Mouse (Mus musculus) left cerebral cortex, postnatal 36 days (tissue): Measurements from ENCODE around the gene Sstr5. TPM values are rescaled to one million over a fixed set of nuclear protein-coding genes. Genes with fewer than 3 reads are reported as not detected.

Source experiments
- DNase-seq, 2 experiments: peaks; one replicate each; pipeline ENCODE4 v3.0.0; 2021 to 2022; ENCODE audit warnings: low spot score in 2 of 2, mixed read lengths in 1 of 2
- intact Hi-C: fragments of 180-260 bp; cut with DNase I; formaldehyde crosslinking; loops from one replicate; pipeline ENCODE4 v1.15.1; 2025
- total RNA-seq, 2 experiments: library from RNA; stranded (reverse); gene quantifications; 2 replicates each; pipeline ENCODE4 v1.2.3; 2021

The Sstr5 gene
- total RNA-seq, 2 experiments from 2014 or later, result 0.12 to 0.16 TPM

DNA sequence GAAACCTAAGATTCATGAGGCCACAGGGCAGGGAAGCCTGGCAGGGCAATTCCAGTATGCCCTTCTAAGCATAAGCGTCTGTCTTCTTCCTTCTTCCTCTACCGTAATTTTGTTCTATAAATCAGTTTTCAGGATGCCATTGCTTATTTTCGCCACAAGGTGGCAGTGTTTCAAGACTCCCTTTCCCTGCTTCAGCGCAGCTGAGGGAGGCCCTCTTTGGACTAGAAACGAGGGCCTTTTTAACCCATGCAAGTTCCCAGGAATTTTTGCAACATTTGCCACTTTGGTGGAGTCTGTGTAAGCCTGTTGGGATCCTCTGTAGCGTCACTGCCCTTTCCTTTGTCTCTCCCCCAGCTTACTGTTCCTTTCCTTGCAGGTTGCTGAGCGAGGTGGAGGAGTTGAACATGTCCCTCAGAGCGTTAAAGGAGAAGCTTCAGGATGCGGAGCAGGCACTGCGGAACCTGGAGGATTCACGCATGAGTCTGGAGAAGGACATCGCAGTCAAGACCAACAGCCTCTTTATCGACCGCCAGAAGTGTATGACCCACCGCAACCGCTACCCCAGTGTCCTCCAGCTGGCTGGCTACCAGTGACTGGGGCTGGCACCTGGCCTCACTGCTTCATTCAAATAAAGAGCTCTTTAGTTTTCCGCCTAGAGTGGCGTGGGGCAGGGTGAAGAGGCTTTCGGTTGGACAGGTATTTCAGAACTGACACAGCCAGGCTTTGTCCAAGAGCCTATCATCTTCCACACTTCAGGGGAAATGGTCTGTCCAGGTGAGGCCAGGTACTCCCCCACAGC, 20.9 kb downstream of the Sstr5 start:
- intact Hi-C loops, result loop anchor here (1.0 to 5.0 kb wide), 3 partner anchors 31 to 316 kb away; partner anchors contain the start of gene Fam173a

DNA sequence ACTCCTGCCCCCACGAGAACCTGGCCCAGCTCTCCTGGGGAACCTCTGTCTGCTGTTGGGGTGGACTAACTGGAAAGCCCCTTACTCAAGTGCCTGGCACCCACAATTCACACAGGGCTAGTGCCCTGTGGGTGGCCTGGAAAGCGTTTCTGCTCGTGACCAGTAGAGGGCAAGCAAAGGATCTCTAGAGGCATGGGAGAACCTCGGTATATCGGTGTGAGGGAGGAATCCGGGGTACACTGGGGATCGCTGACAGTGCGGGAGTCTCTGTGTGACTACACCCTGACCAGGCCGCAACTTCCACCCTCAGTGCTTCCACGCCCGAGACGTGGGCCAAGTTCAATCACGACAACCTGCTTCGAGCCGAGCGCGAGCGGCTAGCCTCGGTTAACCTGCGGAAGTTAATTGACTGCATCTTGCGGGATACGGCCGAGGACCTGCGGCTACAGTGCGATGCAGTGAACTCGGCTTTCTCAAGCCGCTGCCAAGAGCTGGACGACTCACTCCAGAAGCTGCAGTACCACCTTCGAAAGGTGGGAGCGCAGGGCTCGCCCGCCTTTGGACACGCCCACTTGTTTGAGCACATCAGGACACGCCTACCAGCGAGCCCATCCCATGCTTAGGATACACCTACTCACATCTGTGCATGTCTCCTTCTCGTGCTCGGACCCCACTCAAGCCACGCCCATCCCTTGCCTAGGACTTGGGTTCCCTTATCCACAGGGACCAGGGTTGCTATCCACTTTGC, 22.6 kb downstream of the Sstr5 start:
- peak; percentile 43 to 53 for DNase-seq
- intact Hi-C loops, result loop anchor here (5.0 kb wide), 1 partner anchor 318 kb away; the partner anchor contains the start of gene Fam173a

More for the DNA sequence above, 20.9 kb downstream of the Sstr5 start:
- peak; percentile 52 to 56 for DNase-seq

DNA sequence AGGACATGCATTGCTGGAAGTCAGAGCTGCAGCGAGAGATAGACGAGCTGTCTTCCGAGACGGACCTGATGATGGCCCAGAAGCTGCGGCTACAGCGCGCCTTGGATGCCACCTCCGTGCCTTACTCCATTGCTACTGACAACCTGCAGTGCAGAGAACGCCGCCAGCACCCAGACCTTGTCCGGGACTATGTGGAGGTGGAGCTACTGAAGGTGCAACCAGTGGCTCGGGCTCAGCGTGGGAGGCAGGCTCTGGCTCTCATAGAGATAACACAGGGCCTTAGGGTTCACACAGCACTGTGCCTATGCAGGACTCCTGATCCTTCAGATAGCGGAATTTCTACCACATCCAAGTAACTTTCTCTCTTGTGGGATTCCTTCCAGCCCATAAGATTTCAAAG, 25.0 kb downstream of the Sstr5 start:
- intact Hi-C loops, result no loop called here
- DNase-seq, result no peak

DNA sequence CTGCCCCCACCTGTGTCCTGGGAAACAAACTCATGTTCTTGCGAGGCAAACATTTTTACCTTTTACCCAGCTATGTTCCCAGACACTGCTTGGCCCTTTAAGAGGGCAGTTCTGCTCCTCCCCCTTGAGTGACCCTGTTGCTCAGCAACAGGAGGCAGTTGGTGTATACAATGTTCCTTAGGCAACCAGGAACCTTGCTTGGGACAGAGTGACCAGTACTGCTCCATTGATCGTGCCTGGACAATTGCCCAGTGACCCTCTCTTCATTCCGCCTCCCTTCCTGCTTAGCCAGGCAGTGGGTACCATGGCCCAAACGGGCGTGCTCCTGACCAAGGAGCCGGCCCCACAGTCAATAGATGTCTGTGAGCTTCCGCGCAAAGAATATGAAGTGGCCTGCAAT, 25.7 kb downstream of the Sstr5 start:
- intact Hi-C loops, result loop anchor here (2.0 kb wide), 1 partner anchor 137 kb away; no protein-coding TSS in a partner anchor

DNA sequence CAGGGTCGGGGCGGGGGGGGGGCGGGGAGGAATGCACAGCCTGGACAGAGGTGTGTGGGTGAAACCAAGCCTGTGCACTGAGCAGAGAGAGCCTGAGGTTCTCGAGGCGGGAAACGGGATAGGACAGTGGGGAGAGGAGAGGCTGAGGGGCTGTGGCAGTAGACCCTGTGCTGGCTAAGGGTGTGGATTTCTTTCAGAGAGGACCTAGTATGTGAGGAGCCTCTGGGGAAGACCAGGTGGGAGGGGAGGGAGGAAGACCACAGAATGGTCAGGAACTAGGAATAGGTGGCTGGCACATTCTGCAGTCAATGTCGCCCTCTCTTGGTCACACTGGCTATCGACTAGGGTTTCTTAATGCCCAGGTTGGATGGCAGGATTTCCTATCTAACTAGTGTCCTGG, 27.3 kb downstream of the Sstr5 start:
- intact Hi-C loops, result loop anchor here (1.0 to 2.0 kb wide), 2 partner anchors 71 to 135 kb away; no protein-coding TSS in a partner anchor
- DNase-seq, result peak; percentile 55 to 66

More for the DNA sequence above, 25.7 kb downstream of the Sstr5 start:
- no peak for DNase-seq

DNA sequence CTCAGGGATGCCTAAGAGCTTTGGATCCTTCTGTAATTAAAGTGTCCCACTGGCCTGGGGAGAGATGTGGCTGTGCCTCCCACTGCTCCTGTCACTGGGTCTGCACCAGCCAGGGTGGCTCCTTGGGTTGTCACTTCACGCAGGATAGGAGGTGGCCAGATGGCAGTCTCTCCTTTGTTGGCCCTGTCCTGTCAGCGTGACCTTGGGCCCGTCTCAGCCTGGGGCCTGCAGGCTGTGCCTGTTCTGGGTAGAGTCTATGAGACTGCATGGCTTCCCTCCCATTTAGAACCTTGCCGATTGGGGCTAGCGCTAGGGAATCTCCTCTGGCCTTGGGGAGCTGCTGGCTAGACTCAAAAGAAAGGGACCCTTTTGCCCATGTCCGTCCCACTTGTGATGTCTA, 28.8 kb downstream of the Sstr5 start:
- intact Hi-C loops, result no loop called here
- no peak for DNase-seq

DNA sequence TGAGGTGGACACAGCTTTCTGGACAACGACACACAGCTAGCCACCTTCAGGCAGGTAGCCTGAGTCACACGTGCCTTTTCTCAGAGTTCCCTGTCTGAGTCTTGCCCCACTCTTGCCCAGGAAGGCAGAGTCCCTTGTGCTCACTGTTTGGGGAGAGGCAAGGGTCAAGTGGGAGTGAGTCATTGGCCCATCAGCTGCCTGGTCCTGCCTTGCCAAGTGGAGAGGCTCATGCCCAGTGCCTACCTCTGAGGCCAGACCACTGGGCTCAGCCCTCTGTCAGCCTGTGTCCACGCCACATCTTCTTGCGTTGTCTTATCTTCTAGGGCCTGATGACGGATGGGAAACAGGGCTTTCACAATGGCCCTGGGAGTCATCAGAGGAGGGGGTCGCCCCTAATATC, 29.3 kb downstream of the Sstr5 start:
- intact Hi-C loops, result no loop called here
- no peak for DNase-seq

DNA sequence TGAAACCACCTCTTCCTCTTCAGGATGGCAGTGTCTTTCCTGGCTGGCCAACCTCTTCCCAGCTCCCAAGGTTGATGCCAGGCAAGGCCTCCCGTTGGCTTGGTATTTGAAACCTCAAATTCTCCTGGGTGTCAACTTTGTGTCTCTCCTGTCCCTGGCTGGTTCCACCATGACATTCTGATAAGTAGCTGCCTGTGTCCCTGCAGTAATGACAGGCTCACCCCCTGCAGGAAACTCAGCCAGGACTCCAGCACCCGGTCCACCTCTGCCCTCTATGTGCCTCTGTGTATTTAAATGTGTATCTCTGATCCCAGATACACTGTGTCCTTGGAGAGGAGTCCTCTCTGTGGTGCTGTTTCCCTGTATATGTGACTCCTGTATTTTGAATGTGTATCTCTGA, 30.8 kb downstream of the Sstr5 start:
- no peak for DNase-seq
- intact Hi-C loops, result no loop called here

DNA sequence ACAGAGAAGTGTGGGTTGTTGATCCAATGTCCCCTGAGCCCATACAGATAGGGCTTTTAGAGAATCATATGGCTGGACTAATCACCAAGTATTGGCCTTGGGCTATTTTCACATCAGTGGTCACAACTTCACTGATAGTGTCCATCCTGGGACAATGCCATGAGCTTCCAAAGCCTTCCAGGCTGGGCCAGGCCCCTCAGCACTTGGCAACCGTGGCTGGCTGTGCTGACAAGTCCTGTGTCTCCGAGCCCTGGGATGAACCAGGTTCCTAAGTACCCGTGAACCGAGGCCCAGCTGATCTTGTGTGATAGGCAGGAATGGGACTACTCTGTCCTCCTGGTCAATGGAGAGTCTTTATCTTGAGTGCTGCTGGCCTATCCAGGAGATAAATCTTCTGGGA, 33.0 kb downstream of the Sstr5 start:
- intact Hi-C loops, result no loop called here
- no peak for DNase-seq

DNA sequence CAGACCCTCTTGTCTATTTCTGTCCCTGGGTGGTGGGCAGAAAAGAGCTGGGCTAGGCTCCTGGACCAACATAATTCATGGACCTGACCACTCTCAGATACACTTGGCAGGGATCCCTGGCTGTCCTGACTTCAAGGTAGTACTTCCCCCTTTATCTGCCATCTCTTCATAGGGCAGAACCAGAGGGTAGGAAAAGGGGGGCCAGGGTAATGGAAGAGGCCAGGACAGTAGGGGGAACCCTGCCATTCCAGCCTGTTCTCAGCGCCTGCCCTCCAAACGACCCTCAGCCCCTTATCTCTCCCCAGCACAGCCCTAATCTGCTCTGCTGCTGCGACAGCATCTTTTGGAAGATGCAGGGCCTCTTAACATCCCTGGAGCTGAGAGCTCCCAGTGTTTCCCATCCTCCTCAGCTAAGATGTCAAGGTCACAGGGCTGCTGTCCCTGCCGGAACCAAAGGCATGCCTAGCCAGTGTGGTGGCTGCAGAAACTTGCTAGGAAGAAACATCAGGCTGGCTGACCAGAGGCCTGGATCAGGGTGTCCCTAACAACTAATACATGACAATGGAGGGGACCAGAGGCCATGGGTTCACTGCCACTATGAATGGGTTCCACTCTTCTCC, 33.7 kb downstream of the Sstr5 start:
- intact Hi-C loops, result no loop called here
- no peak for DNase-seq

DNA sequence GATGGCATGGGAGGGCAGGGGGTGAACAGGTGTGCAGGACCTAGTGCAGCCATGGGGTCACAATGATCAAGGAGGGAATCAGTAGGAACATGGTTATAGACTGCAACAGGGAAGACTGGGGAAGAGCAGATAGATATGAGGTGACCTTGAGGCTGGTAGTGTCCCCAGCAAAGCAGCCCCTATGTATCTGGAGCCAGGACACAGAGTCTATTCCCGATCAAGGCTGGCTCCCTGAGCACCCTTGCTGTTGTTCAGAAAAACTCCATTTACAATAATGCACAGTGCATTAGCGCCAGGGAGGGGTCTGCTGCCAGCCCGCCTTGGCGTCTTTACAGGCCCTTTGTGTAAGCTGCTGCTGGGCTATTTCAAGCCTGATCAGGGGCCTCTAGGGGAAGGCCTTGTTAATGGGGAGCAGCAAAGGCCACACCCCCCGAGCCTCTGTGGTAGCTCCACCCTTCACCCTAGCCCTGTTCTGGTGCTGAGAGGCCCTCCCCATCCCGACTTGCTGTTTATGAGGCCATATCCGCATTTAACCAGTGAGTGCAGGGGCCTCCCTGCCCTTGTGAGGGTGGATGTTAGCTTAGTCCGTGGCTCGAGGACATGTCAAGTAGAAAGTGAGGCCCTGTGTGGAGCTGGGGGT, 34.7 kb downstream of the Sstr5 start:
- no peak for DNase-seq
- intact Hi-C loops, result no loop called here

DNA sequence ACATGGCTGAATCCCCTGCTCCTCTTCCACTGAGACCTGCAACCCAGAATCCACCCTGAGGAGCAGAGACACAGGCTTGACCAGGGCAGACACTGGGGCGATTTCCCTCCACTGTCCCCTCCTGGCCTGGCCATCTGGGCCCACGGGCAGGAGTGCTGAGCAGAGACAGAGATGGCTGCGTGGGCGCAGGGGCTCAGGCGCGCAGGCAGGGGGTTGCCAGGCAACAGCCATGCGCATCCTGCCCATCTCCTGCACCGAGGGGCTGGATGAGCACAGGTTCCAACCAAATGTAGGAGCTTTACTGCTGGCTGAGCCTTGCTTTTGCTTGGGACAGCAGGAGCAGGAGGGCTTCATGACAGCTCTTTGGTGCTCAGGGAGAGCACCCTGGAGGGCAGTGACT, 40.5 kb downstream of the Sstr5 start:
- DNase-seq, result peak; percentile 70 to 76
- intact Hi-C loops, result no loop called here

DNA sequence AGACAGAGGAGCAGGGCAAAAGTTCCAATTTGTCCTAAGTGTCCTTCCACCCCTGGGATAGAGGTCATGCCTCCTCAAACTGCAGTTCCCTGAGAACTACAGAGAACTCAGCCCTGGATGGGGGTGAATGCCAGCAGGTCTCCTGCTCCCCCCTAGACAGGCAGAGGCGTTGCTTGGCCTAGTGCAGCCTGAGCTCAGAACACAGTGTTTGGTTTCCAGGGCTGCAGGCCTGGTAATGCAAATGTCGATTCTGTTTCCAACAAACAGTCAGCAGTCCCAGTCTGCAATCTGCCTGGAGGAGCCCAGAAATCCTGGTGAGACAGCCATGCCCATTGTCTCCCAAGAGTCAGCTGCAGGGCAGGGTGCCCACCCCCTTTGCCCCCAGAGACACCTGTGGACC, 42.8 kb downstream of the Sstr5 start, which contains the start of gene Tekt4:
Gene Tekt4, plus strand, starts transcription at position 344 of the 400 bp plus-strand sequence.
- intact Hi-C loops, result no loop called here
- no peak for DNase-seq

DNA sequence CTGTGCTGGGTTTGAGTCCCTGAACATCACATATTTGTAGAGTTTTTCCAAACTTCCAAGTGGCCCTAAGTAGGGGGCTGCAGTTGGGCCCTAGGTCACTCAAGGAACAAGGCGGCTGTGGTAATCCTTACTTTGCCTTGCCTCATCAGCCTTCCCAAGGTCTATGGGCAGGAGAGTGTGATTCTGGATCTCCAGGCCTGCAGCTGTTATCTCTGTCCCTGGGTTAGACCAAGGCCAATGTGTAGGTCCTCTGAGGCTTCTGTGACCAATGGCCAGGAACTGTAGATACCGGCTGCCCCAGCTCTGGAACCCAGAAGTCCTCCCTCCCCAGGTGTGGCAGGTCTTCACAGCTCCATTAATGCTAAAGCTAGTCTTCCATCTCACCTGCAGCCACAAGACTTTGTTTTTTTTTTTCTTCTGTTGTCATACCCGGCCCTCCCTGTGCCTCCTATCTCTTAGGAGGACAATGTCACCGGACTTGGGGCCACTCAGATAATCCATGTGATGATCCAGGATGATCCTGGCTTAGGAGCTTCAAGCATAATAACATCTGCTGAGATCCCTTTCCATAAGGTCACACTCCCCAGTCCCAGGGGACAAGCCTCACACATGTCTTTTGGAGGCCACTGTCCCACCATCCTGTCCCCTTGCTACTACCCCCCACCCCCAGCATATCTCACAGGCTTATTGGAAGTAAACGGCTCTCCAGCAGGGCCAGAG, 44.7 kb downstream of the Sstr5 start:
- intact Hi-C loops, result no loop called here
- no peak for DNase-seq

DNA sequence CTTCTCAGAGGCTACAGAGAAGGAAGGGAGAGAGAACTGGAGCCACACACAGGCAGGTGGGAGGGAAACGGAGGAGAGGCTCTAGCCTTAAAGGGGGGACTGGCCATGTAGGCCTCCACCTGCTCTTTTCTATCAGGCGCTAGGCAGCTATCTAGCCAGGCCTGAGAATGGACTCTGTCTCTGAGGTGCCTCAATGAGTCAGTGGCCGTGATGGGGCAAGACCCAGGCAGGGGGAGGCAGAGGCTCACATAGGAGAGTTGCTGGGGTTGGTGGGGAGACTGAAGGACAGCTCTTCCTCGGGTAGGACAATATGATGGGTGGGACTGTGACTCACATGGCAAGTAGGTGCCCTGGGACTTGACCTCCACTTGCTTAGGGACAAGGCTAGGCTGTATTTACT, 46.8 kb downstream of the Sstr5 start:
- DNase-seq, result no peak
- intact Hi-C loops, result no loop called here

DNA sequence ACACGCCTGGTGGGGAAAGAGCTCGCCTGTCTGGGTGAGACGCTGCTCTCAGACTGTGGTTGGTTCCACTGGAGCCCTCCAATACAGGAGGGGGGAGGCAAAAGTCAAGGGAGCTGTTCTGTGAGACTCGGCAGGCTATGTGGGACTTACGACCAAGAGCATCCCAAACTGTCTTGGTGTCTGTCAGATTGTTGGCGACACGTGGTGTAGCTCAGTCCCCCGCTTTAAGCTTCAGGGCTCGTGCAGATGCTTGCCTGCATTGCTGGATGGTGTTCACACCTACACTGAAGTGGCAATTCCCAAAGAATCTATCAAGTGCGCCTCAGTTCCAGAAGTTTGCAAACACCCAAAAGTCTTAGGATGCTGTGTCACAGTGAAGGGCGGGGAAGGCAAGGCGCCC, 49.2 kb downstream of the Sstr5 start:
- DNase-seq, result no peak
- intact Hi-C loops, result no loop called here

DNA sequence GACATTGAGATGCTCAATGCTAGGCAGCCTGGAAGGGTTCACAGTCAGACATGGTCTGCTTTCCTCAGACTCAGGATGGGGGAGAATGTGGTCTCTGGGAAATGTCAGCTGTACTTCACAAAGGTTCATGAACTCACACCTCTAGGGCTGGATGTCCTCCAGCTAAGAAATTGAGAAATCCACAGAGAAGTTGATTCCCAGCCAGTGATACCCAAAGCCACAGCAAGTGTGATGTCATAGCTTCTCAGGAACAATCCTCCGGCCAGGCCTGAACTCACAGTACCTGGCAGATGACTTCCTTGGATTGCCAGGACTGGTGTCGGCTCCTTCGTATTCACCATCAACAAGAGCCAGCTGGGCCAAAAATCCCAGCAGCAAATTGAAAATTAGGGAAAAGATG, 51.2 kb downstream of the Sstr5 start:
- no peak for DNase-seq
- intact Hi-C loops, result no loop called here

DNA sequence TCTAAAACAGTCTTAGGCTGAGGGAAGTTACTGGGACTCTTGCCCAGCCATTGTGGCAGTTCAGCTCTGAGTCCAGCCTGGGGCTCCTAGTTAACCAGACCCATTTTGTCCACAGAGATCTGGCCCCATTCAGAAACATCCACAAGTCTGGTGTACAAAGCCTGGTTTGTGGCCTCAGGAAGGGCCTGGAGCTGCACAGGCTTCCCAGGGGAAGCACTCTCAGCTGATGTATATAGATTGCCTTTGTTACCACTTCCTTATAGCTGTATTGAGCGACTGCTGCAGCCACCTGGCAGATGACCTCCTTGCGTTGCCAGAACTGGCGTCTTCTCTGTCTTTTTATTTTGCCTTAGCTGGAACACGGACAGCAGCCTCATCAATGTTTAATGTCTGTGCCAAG, 52.0 kb downstream of the Sstr5 start:
- intact Hi-C loops, result no loop called here
- DNase-seq, result no peak

DNA sequence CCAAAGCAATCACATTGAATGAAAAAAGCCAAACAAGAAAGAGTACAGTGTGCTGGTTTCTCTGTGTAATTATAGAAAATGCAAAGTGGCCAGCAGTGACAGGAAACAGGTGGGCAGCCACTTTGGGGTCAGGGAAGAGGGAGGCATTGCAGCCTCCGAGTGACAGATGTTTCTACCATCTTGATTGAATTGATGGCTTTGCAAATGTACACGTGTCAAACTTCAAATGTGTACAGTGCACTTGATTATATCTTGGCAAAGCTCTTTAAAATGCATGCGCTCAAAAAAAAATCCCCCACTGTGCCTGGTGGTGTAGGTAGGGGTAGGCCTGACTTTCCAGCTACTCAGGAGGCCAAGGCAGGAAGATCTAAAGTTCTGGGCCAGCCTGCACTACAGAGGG, 54.2 kb downstream of the Sstr5 start:
- DNase-seq, result no peak
- intact Hi-C loops, result no loop called here
